In the genomic region with DNA sequence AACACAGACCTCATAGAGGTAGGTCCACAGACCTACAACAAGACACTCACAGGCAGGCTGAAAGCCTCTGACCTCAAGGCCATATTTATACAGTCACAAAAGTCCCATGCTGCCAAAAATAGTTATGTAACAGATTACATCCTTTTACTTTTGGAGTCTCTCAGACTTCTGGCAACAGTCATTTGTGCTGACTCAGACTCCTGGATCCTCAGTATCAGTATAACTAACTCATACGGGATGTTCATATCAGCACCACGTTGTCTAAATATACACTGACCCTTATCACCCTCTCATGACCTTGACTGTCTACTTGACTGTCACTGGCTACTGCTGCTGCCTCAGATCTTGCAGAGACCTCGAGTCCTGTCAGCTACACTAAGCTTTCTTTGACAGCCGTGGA, we compare ENCODE assay signal across 27 mouse cellular contexts. TPM values are rescaled to one million over a fixed set of nuclear protein-coding genes. Genes with fewer than 3 reads are reported as not detected.
A peak's percentile ranks its signal among the peaks of the same experiment; 100 is the strongest.
DNase-seq lines count a peak whose midpoint lies in the region; ATAC-seq lines count a peak whose summit lies in the region.
"Had no signal": no experiment of that assay in that cellular context is flagged by ENCODE, and none has a peak within 500 bp of the region (broad histone marks: within the 10 kb centered on the region; RNA-seq: fewer than 3 reads in every experiment).

No protein-coding gene starts in this region.

- H3K4me2 ChIP-seq in heart, embryonic 13.5 days: peak overlapping the region; percentile 11; the same call in 1 of the 2 replicates
- H3K4me2 ChIP-seq: forebrain, embryonic 12.5 days; liver, embryonic 12.5 days; lung, embryonic 15.5 days had no signal

- no peak overlapping the region for H3K9ac ChIP-seq in heart, embryonic 13.5 days
- H3K9ac ChIP-seq: forebrain, embryonic 12.5 days; liver, embryonic 12.5 days; lung, embryonic 15.5 days had no signal

- DNase-seq in heart, embryonic 10.5 days (ENCODE audit: low spot score): peak; percentile 72
- no peak for DNase-seq in heart, postnatal 4 days
- DNase-seq in lung, postnatal 36 days: peak; percentile 7
- no peak for DNase-seq in lung, adult 18-20 months
- DNase-seq in ovary, adult 18-20 months (ENCODE audit: low spot score): no peak
- DNase-seq in layer of hippocampus, adult 9-10 months (ENCODE audit: low spot score): no peak
- DNase-seq: cerebellum, adult 9-10 months; gastrocnemius, adult 2 months; kidney, adult 9 months; kidney, postnatal 25 days; layer of hippocampus, adult 9-11 months; thymus, adult 2 months had no signal

- 21% methylated on average over 4 of the region's 4 CpGs for WGBS in heart, embryonic 10.5 days
- 15% methylated on average over 4 of the region's 4 CpGs for WGBS in heart, embryonic 13.5 days

- no peak overlapping the region for H3K4me3 ChIP-seq in heart, embryonic 10.5 days
- no peak overlapping the region for H3K4me3 ChIP-seq in heart, embryonic 13.5 days
- H3K4me3 ChIP-seq: embryonic facial prominence, embryonic 10.5 days; forebrain, embryonic 12.5 days; gastrocnemius, adult 2 months; limb, embryonic 10.5 days; liver, embryonic 12.5 days; lung, embryonic 15.5 days had no signal

- H3K36me3 ChIP-seq in heart, embryonic 10.5 days: no peaks in the 10 kb centered on the region
- H3K36me3 ChIP-seq in heart, embryonic 13.5 days: no peaks in the 10 kb centered on the region
- H3K36me3 ChIP-seq: embryonic facial prominence, embryonic 10.5 days; forebrain, embryonic 12.5 days; limb, embryonic 10.5 days; liver, embryonic 12.5 days; lung, embryonic 15.5 days had no signal

- H3K27ac ChIP-seq in heart, embryonic 10.5 days: peak overlapping the region; percentile 31; the same call in 1 of the 2 replicates
- H3K27ac ChIP-seq in heart, embryonic 13.5 days (replicated peaks): peak overlapping the region; percentile 10; the same call in 1 of the 2 replicates
- H3K27ac ChIP-seq: embryonic facial prominence, embryonic 10.5 days; forebrain, embryonic 12.5 days; gastrocnemius, adult 2 months; limb, embryonic 10.5 days; liver, embryonic 12.5 days; lung, embryonic 15.5 days had no signal

- peaks cover 16% of the 10 kb centered on the region for H3K4me1 ChIP-seq in heart, embryonic 10.5 days
- peaks cover 23% of the 10 kb centered on the region for H3K4me1 ChIP-seq in heart, embryonic 13.5 days
- H3K4me1 ChIP-seq: embryonic facial prominence, embryonic 10.5 days; forebrain, embryonic 12.5 days; limb, embryonic 10.5 days; liver, embryonic 12.5 days; lung, embryonic 15.5 days had no signal

- ATAC-seq in heart, embryonic 13.5 days (ENCODE audit: extremely low read depth, insufficient number of reproducible peaks, low FRiP score, low TSS enrichment): no peak
- ATAC-seq: inflammation-experienced regulatory T-cells, adult 6 months; liver, embryonic 12.5 days; midbrain, embryonic 16.5 days had no signal

- no peaks in the 10 kb centered on the region for H3K9me3 ChIP-seq in heart, embryonic 10.5 days
- no peaks in the 10 kb centered on the region for H3K9me3 ChIP-seq in heart, embryonic 13.5 days
- H3K9me3 ChIP-seq: embryonic facial prominence, embryonic 10.5 days; forebrain, embryonic 12.5 days; limb, embryonic 10.5 days; liver, embryonic 12.5 days; lung, embryonic 15.5 days had no signal

- H3K27me3 ChIP-seq in heart, embryonic 10.5 days (ENCODE audit: insufficient read depth, poor library complexity, severe bottlenecking): peaks cover 40% of the 10 kb centered on the region; the same call in 1 of the 2 replicates
- peaks cover 25% of the 10 kb centered on the region for H3K27me3 ChIP-seq in heart, embryonic 13.5 days (replicated peaks)

RNA-seq across cellular contexts. Expression of gene 4930447C04Rik, which starts 14.3 kb away (rescaled TPM):
- 4.3 and 4.8 TPM in 2 replicates for polyA plus RNA-seq in heart, embryonic 10.5 days (2016; fragmentation: Nextera tagmentation; extraction: Ambion mirVana)
- total RNA-seq in heart, postnatal 4 days (2021): 1 to 10 TPM in 1 of 2 experiments, under 1 TPM in 1; 0.72 to 1.2 TPM
- 2.0 and 3.1 TPM in 2 replicates for polyA plus RNA-seq in heart, embryonic 13.5 days (2015; fragmentation: Nextera tagmentation; extraction: Ambion mirVana)
- total RNA-seq: gastrocnemius, adult 2 months had no signal
- polyA plus RNA-seq: inflammation-experienced regulatory T-cells, adult 6 months; thymus, adult 2 months had no signal

RNA-seq across cellular contexts. Expression of gene Six6, which starts 15.2 kb away (rescaled TPM):
- polyA plus RNA-seq in heart, embryonic 10.5 days (2016; fragmentation: Nextera tagmentation; extraction: Ambion mirVana): not detected in 2 replicates
- total RNA-seq in heart, postnatal 4 days (2021): not detected
- not detected in 2 replicates for polyA plus RNA-seq in heart, embryonic 13.5 days (2015; fragmentation: Nextera tagmentation; extraction: Ambion mirVana)
- total RNA-seq: common myeloid progenitor, adult 5-6 weeks; gastrocnemius, adult 2 months; left cerebral cortex, adult 8-10 months; megakaryocyte-erythroid progenitor cell, adult 5-6 weeks; neutrophil, adult 5-6 weeks had no signal
- polyA plus RNA-seq: gonadal fat pad, adult 2 months; inflammation-experienced regulatory T-cells, adult 6 months; limb, embryonic 10.5 days; liver, embryonic 12.5 days; lung, embryonic 15.5 days; stomach, embryonic 16.5 days; thymus, adult 2 months; urinary bladder, adult 2 months had no signal

Comparison
In these comparisons a context has a peak if more than half of its experiments do, and no peak if none do; other contexts are left out.
1. DNase-seq: peak in heart, embryonic 10.5 days (single experiment) and lung, postnatal 36 days (single experiment); none in heart, postnatal 4 days (single experiment), lung, adult 18-20 months (0 of 2), ovary, adult 18-20 months (single experiment) and layer of hippocampus, adult 9-10 months (single experiment).